Mouse (Mus musculus): ENCODE data around the gene Cpeb3. TPM values are rescaled to one million over a fixed set of nuclear protein-coding genes. Genes with fewer than 3 reads are reported as not detected.
"Not testable (repeated sequence)": the region's sequence is repeated elsewhere in the genome, so short reads cannot be mapped to it uniquely, and the experiment has no call there.

Gene Cpeb3
- total RNA-seq, 2 experiments from 2014 or later = 87.0 to 97.8 TPM

DNA sequence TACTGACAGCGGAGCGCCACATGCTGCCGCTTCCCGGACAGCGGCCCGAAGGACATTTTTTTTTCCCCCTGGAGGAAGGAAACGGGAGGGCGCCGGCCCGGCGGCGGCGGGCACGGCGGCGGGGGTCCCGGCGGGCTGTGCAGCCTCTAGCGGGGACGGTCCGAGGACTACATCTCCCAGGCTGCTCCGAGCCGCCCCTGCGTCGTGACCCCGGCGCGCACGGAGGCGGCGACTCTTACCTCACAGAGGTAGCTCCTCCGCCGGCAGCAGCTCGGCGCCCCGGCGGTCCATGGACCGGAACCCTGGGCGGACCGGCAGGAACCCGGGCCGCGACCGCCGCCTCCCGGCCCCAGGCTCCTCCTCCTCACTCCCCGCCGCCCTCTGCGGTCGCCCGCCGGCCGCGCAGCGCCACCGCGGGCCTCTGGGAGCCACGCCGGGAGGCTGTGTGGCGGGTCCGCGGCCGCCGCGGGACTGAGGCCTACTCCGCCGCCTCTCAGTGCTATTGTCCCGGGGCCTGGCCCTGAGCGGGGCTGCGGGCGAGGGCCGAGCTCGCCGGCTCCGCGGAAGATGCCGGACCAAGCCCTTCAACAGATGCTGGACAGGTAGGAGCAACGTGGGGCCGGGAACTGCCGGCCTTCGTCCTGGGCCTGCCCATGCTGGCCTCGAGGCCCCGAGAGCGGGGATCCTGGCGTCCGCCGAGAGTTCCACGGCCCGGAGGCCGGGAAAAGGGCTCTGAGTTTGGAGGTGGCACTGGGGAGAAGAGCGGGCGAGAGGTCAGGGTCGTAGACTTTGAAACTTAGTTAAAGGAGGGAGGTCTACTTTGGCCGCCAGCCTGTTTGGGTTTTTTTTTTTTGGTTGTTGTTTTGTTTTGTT lies 862 bp downstream of the Cpeb3 start, which contains the start of gene March5:
Gene March5 (plus strand): TSS at position 241 of the 873 bp plus-strand sequence.
- peak; percentile 86 to 93 for DNase-seq (ENCODE audit: low spot score in 2 of 2)

DNA sequence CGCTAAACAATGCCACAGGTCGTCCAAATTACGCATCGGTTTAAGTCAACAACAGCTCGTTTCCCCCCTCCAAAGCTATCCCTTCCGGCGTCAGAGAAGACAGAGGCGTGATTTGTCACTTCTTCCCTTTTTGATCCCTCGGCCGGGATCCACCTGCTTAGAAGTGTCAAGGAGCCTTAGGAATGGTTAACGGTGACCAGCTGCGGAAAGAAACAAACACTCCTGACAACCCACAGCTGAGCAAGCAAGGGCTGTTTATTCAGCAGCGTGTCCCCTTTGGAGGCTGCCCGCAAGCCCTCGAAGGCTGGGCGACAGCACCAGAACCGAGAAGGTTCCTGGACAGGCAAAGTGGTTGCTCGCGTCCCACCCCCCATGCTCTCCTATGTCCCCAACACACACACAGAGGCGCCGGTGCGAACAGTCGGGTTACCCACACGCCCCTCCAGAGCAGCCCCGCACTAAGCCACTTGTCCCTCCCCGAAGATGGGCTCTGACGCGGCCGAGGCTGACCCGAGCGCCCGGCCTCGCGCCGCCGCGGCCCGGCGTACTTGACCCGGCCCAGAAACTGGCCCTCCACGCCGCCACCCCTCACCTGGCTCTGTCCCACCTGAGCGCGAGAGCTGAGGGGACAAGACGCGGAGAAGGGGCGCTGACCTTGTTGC lies 1.6 kb downstream of the Cpeb3 start:
- peak; percentile 28 to 60 for DNase-seq (ENCODE audit: low spot score in 2 of 2)

DNA sequence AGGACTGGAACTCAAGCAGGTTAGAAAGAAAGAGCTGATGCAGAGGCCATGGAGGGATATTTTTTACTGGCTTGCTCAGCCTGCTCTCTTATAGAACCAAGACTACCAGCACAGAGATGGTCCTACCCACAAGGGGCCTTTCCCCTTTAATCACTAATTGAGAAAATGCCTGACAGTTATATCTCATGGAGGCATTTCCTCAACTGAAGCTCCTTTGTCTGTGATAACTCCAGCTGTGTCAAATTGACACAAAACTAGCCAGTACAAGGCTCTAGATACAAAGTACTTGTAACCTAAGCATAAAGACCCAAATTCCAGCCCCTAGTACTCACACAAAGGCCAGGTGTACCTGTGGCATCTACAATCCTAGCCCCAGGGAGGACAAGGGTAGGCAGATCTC lies 3.2 kb downstream of the Cpeb3 start:
- DNase-seq (ENCODE audit: low spot score in 2 of 2) = not testable (repeated sequence)

DNA sequence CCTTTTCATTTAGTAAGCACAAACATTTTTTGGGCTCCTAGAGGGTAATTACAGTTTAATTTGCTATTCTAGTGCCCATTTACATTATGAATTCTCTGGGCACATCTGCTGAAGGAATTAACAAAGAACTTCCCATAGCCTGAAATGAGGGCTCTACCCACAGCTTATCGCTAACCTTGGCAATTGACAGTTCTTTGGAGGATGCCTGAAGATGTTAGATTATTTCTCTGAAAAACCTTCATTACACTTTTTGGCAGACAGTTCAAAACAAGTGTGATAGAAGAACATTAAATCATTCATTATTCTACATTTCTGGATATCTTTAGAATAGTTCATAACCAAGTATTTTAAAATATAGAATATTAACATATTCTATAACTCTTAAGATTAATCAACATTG lies 5.0 kb downstream of the Cpeb3 start:
- DNase-seq (ENCODE audit: low spot score in 2 of 2) = no peak

DNA sequence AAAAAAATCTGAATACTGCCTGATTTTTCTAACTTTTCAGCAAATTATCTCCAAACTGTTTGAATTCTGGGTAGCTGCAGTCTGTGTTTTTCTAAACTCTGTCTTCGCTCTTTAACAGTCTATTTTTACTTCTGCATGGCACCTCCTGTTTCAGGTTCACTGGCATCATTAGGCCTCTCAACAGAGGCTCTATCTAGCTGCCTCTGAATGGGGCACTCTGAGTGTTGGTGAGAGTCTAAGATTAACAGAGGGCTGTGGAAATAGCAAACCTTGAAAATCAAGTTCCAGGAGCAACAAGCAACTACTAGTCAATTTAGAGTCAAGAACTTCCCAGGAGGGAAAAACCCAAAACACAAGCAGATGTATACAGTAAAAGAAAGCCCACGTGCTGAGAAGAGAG lies 8.5 kb downstream of the Cpeb3 start:
- DNase-seq (ENCODE audit: low spot score in 2 of 2) = no peak

DNA sequence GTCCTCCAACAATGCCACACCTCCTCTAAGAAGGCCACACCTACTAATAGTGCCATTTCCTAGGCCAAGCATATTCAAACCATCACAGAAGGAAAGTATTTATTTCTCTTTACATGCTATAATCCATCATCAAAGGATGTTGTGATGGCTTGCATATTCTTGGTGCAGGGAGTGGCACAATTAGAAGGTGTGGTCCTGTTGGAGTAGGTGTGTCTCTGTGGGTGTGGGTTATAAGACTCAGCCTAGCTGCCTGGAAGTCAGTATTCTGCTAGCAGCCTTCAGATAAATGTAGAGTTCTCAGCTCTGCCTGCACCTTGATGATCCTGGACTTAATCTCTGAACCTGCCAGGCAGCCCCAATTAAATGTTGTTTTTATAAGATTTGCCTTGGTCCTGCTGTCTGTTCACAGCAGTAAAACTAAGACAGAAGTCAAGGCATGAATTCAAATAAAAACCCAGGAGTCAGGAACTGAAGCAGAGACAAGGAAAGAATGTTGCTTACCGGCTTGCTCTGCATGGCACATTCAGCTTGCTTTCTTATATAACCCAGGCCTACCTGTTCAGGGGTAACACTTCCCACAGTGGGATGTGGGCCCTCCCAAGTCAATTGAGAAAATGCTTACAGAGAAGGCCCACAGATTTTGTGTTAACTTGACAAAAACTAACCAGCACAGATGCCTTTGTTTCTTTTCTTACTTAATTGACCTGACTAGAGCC lies 10.1 kb downstream of the Cpeb3 start:
- no peak for DNase-seq (ENCODE audit: low spot score in 2 of 2)

DNA sequence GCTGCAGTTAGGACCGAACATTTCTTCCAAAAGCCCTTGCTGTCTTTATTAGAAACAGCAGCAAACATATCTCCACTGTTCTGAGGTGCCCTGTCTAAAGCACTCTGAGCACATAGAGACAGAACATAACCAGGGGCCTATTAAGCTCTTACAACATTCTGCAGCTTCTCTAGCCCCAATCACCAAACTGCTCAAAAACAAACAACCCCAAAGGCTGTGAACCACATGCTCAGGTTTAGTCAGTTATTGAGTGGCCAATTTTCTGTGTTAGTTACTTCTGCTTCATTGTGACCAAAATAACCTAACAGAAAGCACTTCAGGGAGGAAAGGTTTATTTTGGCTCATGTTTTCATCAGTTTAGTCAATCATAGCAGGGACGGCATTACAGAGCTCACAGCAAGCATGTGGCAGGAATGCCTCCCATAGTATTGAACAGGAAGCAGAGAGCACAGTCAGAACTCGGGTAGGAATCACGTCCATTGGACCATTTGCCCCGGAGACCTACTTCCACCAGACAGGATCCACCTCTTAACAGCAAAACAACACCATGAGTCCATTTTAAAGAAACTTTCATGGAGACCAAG lies 15.8 kb downstream of the Cpeb3 start:
- no peak for DNase-seq (ENCODE audit: low spot score in 2 of 2)

DNA sequence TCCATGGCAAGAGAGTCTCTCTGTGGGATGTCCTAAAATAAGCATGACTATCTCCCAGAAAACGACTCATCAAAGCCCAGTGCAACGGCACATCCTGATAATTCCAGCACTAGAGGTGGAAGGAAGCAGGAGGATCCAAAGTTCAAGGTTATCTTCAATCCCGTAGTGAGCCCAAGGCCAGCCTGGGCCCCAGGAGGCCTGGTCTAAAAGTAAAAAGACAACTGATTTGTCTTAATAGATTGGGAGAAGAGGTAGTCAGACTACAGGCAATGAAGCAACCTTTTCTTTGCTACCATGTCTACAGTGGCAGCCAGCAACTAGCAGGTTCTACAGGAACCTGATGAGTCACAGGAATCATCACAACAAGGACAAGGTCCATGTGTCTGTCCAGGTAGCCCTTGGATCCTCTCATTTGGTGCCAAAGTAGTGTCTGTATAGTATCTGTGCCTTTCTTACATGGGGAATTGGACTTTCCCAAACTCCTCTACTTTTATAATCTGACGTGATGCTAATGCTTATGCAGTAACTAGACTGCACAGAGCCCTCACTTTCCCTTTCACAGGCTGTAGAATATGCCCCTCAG lies 19.9 kb downstream of the Cpeb3 start:
- DNase-seq (ENCODE audit: low spot score in 2 of 2) = no peak

DNA sequence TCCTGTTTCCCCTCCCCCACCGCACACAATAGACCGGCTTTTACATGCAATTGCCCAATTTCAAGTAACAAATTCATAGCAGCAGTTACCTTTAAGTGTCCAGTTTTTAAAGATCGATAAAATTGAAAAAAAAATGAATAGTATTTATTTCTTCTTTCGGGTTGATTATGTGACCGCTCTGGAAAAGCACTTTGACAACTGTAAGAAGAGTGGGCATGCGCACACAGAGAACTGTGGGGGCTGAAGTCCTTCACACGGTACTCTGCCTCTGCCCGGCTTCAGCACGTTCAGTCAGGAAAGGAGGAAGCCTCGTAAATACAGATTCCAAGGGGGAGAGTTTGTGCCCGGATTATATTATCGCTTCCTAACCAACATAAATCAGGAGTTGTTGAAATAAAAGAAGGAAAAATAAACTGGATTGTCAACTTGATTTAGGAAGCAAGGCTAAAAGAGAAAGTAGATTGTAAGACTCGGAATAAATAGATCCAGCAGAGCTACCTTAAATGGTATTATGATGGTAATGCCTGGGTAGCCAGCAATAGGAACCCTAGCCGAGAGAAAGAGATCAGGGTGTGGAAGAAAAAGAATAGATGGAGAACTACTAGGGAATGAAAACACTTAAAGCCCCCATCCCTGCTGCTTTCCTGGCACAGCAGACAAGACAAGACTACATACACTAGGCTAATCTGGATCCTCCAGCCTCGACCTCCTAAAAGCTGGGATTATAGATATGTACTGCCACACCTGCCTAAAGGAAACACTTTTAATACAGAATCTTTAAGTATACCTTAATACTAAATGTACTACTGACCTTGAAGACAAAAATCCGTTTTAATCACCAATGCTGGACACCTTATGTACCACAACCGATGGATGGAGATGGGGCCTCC lies 30.3 kb downstream of the Cpeb3 start:
- DNase-seq (ENCODE audit: low spot score in 2 of 2) = peak; percentile 64 to 74

DNA sequence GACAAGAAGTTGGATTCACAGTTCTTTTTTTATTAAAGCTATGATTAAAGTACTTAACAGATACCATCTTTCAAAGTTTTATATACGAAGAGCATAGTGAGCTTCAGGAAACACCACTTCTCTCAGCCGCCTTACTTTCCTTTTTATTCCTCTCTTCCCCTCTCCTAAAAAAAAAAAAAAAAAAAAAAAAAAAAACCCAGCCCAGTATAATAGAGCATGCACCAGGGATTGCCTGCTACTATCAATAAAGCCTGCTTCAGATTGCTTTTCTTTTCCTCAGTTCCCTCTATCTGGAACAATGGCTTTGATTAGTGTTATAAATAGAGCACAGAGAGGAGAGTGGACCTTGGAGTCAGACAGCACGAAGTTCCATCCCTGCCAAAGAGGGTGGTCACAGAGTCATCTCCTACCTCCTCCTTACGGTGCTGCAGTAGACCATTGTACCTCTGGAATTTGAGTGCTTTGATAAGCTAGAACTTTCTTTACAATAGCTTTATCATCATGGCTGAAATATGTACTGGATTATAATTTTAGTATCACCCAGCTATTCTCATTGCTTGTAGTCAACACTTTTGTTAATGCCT lies 31.4 kb downstream of the Cpeb3 start:
- no peak for DNase-seq (ENCODE audit: low spot score in 2 of 2)

DNA sequence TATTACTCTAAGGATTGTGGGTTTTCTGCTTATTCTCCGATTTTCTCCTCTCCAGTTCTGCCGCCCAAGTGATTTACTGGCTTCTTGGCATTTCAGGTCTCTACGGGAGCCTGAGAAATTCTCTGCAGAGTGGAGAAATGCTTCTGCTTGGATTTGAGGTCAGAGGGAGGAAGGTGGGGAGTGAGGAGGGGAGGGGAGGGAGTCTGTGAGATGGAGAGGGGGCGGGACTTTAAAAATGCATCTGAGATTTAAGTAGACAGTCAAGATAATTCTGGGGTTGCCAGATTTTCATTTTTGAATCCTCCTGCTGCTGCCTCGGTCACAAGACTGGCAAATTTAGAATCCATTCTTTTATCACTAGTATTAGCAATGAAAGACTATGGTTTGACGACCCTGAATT lies 32.5 kb downstream of the Cpeb3 start:
- DNase-seq (ENCODE audit: low spot score in 2 of 2) = peak; percentile 25 to 36

DNA sequence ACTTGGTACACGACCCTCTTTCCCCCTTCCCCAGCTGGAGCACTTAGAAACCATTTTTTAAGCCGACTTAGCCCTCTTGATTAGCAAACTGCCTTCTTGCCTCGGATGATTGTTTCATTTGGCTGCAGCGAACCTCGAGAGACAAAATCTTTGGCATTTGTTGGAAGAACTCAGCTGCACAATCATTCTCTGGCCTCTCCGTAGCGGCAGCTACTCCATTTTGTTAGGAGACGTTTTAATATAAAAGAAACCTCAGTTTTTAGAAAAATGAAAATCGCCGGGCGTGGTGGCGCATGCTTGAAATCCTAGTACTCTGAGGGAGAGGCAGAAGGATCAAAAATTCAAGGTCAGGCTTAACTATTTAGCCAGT lies 33.0 kb downstream of the Cpeb3 start:
- no peak for DNase-seq (ENCODE audit: low spot score in 2 of 2)

DNA sequence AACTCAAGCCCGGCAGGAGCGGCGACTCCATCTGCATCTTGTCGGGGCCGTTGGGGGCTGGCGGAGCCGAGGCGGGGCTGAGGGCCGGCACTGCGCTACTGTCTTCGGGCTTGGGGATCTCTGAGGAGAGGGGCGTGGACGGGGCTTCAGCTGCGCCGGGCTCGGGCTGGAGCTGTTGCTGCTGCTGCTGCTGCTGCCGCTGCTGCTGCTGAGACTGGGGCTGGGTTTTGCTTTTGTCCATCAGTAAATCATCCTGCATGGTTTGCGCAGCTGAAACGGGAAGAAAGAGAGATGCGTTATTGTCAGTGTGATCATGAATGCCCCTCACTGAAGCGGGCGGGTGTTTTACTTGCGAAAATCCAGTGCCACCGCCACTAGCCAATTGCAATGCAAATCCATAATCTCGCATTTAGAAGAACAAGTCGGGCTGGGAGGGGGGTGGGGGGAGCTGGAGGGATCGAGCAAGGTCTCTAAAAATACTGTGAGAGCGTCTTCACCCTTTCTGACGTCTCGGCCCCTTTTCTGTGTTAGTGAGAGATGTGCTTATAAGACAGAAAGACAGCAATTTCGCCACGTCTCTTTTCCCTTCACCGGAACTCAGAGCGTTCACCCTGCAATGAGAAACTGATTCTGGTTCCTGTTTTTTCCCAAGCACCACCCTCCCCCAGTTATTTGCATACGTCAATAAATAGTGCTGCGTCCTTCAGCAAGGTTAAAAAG lies 33.5 kb downstream of the Cpeb3 start:
- DNase-seq (ENCODE audit: low spot score in 2 of 2) = peak; percentile 54 to 68

DNA sequence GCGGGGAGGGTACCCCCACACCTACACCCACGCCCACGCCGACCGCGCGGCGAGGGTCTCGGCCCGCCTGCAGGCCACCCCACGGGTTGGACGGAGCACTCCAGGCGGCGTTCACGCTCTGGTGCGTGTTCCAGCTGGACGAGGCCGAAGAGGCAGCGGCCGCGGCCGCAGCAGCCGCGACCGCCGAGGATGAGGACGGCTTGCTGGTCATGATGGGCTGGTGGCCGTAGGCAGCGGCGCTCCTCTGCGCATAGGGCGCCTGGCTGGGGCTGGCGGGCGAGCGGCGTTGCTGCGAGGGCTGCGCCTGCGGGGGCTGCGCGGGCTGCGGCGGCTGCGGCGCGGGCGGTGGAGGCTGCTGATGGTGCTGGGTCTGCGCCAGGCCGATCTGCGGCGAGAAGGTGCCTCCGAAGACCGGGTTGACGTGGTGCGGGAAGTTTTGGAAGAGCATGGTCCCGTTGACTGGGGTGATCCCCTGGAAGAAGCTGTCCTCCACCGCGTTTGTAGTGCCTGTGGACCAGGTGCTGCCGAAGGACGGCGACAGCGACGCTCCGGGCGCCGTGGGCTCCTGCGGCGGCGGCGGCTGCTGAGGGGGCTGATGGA lies 34.2 kb downstream of the Cpeb3 start:
- DNase-seq (ENCODE audit: low spot score in 2 of 2) = peak; percentile 37 to 61

DNA sequence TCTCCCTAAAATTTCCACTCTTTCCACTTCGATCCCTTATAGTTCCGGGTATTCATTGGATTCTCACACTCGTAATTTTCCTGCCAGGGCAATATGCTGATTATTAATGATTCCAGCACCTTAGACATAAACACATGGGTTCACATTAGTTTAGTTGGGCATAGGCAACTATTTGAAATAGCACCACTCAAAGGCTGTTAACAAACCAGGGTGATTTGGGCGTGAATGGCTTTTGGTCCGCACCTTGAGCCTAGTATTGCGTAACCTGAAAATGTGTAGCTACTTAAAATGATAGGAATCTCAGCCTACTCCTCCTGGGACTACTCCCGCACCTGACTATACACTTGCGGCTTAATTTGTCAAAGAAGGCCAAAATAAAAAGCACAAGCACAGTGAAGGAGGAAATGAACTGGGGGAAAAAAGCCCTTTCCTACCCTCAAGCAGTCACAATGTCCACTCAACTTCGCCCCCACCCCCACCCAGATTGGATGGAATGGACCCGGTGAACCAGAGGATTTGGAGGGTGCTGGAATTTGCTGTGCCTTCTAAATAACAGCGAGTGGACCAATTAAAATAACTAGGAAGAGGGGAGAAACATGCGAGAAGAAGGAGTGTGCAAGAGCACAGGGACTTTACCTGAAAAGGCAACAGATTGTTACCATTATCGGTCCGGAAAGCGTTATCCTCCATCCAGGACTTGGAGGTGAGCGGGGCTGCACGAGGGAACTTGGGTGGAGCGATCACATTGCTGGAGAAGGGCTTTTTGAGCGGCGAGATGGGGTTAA lies 34.9 kb downstream of the Cpeb3 start:
- no peak for DNase-seq (ENCODE audit: low spot score in 2 of 2)

DNA sequence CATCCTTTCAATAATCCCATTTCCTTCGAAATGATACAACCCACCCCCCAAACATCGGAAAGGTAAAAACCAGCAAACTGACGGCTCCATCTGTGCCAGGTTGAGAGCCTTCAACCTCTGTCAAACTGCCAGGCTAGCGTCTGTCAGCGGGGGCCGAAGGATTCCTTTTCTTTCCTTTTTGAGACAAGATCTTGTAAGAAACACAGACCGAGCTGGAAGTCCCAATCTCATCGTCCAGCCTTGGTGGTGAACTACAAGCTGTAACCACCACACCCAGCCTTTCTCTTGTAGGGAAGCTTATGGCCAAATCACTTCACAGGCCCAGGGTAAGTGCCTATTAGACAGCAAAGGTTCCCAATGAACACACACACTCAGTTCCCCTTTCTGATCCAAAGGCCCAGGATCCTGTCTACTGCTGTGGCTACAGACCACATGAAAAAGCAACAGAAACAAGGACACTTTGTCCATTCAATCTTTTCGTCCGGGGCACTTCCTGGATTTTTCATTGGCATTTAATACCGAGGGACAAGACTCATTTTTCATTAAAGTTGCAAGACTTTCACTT lies 35.8 kb downstream of the Cpeb3 start:
- peak; percentile 10 to 14 for DNase-seq (ENCODE audit: low spot score in 2 of 2)

DNA sequence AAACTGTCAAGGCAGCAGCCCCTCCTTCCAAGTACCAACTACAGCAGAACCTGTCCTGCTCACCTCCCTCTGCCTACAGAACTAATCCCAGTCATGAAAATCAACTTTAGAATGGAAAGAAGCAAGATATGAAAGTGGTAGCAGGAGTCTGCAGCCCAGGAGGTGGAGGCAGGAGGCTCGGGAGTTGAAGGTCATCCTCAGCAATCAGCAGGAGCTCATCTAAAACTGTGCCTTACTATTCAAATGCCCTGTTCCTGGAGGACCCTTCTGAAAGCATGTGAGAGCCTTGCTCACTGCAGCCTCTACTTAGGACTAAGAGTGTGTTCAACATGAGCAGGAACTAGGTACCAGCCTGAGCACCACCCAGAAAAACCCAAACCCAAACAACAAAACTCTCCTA lies 36.3 kb downstream of the Cpeb3 start:
- DNase-seq (ENCODE audit: low spot score in 2 of 2) = no peak
